Mouse (Mus musculus) MEL (cell line): ENCODE measurements around the gene Hectd4. TPM values are rescaled to one million over a fixed set of nuclear protein-coding genes. Genes with fewer than 3 reads are reported as not detected.

Source experiments
- DNase-seq: peaks from one replicate; pipeline ENCODE4 v3.0.0; 2011; ENCODE audit warnings: low read depth, low spot score
- H3K27ac ChIP-seq: 2 replicates; pipeline ENCODE4 v1.5.1; 2012; ENCODE audit warnings: low read depth, mild to moderate bottlenecking, control low read depth, low read length, moderate library complexity; ENCODE audit not compliant: control insufficient read depth
- H3K27me3 ChIP-seq, 2 experiments: fragments of 150-350 bp in 1 of 2; sonication (generic) in 1 of 2; 2 replicates each; pipeline ENCODE4 v1.6.1; 2012; ENCODE audit warnings: low read length in 2 of 2, mild to moderate bottlenecking in 2 of 2, improper control_type of control experiment in 1 of 2, moderate library complexity in 1 of 2; ENCODE audit not compliant: insufficient read depth in 2 of 2, control insufficient read depth in 1 of 2
- H3K36me3 ChIP-seq, 2 experiments: 2 replicates each; pipeline ENCODE4 v1.6.1; 2012 to 2014; ENCODE audit warnings: low read length in 2 of 2, improper control_type of control experiment in 1 of 2, inconsistent platforms in 1 of 2, mild to moderate bottlenecking in 1 of 2; ENCODE audit not compliant: insufficient read depth in 2 of 2, control insufficient read depth in 1 of 2
- H3K4me1 ChIP-seq, 2 experiments: fragments of 150-350 bp in 1 of 2; sonication (generic) in 1 of 2; 2 replicates each; pipeline ENCODE4 v1.6.1; 2012; ENCODE audit warnings: low read length in 2 of 2, improper control_type of control experiment in 1 of 2, mild to moderate bottlenecking in 1 of 2; ENCODE audit not compliant: insufficient read depth in 2 of 2, control insufficient read depth in 1 of 2
- H3K4me3 ChIP-seq, 2 experiments: fragments of 150-350 bp in 1 of 2; sonication (generic) in 1 of 2; 2 replicates each; pipeline ENCODE4 v1.5.1; 2012; ENCODE audit warnings: low read depth in 2 of 2, low read length in 2 of 2, mild to moderate bottlenecking in 2 of 2, moderate library complexity in 2 of 2, control low read depth in 1 of 2, improper control_type of control experiment in 1 of 2; ENCODE audit not compliant: control insufficient read depth in 1 of 2, insufficient read depth in 1 of 2
- H3K79me2 ChIP-seq: 2 replicates; pipeline ENCODE4 v1.6.1; 2012; ENCODE audit warnings: mild to moderate bottlenecking, low read length, moderate library complexity; ENCODE audit not compliant: control insufficient read depth, poor library complexity, insufficient read depth
- H3K9ac ChIP-seq: 2 replicates; pipeline ENCODE4 v1.6.1; 2012; ENCODE audit warnings: low read depth, mild to moderate bottlenecking, control low read depth, low read length, moderate library complexity; ENCODE audit not compliant: control insufficient read depth, poor library complexity, severe bottlenecking
- H3K9me3 ChIP-seq: fragments of 150-350 bp; sonication (generic); replicated peaks from 2 replicates; pipeline ENCODE4 v1.6.1; 2012; ENCODE audit warnings: mild to moderate bottlenecking, low read length, improper control_type of control experiment, moderate library complexity; ENCODE audit not compliant: insufficient read depth
- CHD1 ChIP-seq: IDR thresholded peaks from 2 replicates; pipeline ENCODE4 v1.6.1; 2012; ENCODE audit warnings: low read depth, mild to moderate bottlenecking, inconsistent platforms, low read length, improper control_type of control experiment
- CTCF ChIP-seq, 3 experiments: IDR thresholded peaks in 2 of 3; conservative IDR thresholded peaks in 1 of 3; 2 replicates each; pipeline ENCODE4 v1.5.1; 2011 to 2012; ENCODE audit warnings: low read length in 3 of 3, low read depth in 2 of 3, mild to moderate bottlenecking in 2 of 3, improper control_type of control experiment in 1 of 3, inconsistent platforms in 1 of 3, mixed read lengths in 1 of 3, moderate library complexity in 1 of 3; ENCODE audit not compliant: control insufficient read depth in 1 of 3, insufficient read depth in 1 of 3, poor library complexity in 1 of 3, severe bottlenecking in 1 of 3
- E2F4 ChIP-seq: IDR thresholded peaks from 2 replicates; pipeline ENCODE4 v1.6.1; 2011; ENCODE audit warnings: low read depth, low read length, improper control_type of control experiment, borderline replicate concordance
- GABPA ChIP-seq: IDR thresholded peaks from 2 replicates; pipeline ENCODE4 v1.6.1; 2012; ENCODE audit warnings: low read depth, mild to moderate bottlenecking, inconsistent platforms, low read length, improper control_type of control experiment, moderate library complexity
- GATA1 ChIP-seq: IDR thresholded peaks from 2 replicates; pipeline ENCODE4 v1.6.1; 2011; ENCODE audit warnings: low read depth, low read length, improper control_type of control experiment
- HCFC1 ChIP-seq: IDR thresholded peaks from 2 replicates; pipeline ENCODE4 v1.6.1; 2012; ENCODE audit warnings: low read depth, mild to moderate bottlenecking, inconsistent platforms, low read length, improper control_type of control experiment, moderate library complexity
- KAT2A ChIP-seq: conservative IDR thresholded peaks from 2 replicates; pipeline ENCODE4 v1.6.1; 2012; ENCODE audit warnings: low read depth, low read length, improper control_type of control experiment, inconsistent platforms
- MAFK ChIP-seq: IDR thresholded peaks from 2 replicates; pipeline ENCODE4 v1.6.1; 2011; ENCODE audit warnings: low read depth, mild to moderate bottlenecking, low read length, improper control_type of control experiment, borderline replicate concordance
- MAX ChIP-seq: IDR thresholded peaks from 2 replicates; pipeline ENCODE4 v1.6.1; 2011; ENCODE audit warnings: low read length, improper control_type of control experiment
- MAZ ChIP-seq: IDR thresholded peaks from 2 replicates; pipeline ENCODE4 v1.6.1; 2012; ENCODE audit warnings: low read depth, mild to moderate bottlenecking, inconsistent platforms, low read length, improper control_type of control experiment
- MEF2A ChIP-seq: IDR thresholded peaks from 2 replicates; pipeline ENCODE4 v1.6.1; 2014; ENCODE audit warnings: low read depth, mild to moderate bottlenecking, inconsistent platforms, low read length, improper control_type of control experiment; ENCODE audit not compliant: poor library complexity, insufficient replicate concordance, severe bottlenecking; ENCODE audit errors: extremely low read depth
- POLR2A ChIP-seq, 2 experiments: IDR thresholded peaks; 2 replicates each; pipeline ENCODE4 v1.6.1; 2011 to 2012; ENCODE audit warnings: low read length in 2 of 2, mild to moderate bottlenecking in 2 of 2, control low read depth in 1 of 2, improper control_type of control experiment in 1 of 2, low read depth in 1 of 2, moderate library complexity in 1 of 2; ENCODE audit not compliant: control insufficient read depth in 1 of 2, insufficient read depth in 1 of 2, poor library complexity in 1 of 2
- POLR2AphosphoS2 ChIP-seq: IDR thresholded peaks from 2 replicates; pipeline ENCODE4 v1.6.1; 2011; ENCODE audit warnings: low read length, improper control_type of control experiment
- POLR2AphosphoS5 ChIP-seq: IDR thresholded peaks from 2 replicates; pipeline ENCODE4 v1.6.1; 2012; ENCODE audit warnings: low read depth, borderline replicate concordance, mild to moderate bottlenecking, inconsistent platforms, low read length, moderate library complexity, mixed read lengths
- RCOR1 ChIP-seq: IDR thresholded peaks from 2 replicates; pipeline ENCODE4 v1.6.1; 2012; ENCODE audit warnings: low read depth, mild to moderate bottlenecking, inconsistent platforms, low read length, improper control_type of control experiment
- SIN3A ChIP-seq: IDR thresholded peaks from 2 replicates; pipeline ENCODE4 v1.6.1; 2012; ENCODE audit warnings: low read length, improper control_type of control experiment, inconsistent platforms
- SMC3 ChIP-seq: IDR thresholded peaks from 2 replicates; pipeline ENCODE4 v1.6.1; 2011; ENCODE audit warnings: low read depth, low read length, improper control_type of control experiment
- TAL1 ChIP-seq: IDR thresholded peaks from 2 replicates; pipeline ENCODE4 v1.6.1; 2012; ENCODE audit warnings: mild to moderate bottlenecking, inconsistent platforms, low read length, moderate library complexity, mixed read lengths
- TBP ChIP-seq: IDR thresholded peaks from 2 replicates; pipeline ENCODE4 v1.8.0; 2011; ENCODE audit warnings: low read depth, low read length, improper control_type of control experiment
- TCF12 ChIP-seq: IDR thresholded peaks from 2 replicates; pipeline ENCODE4 v1.6.1; 2014; ENCODE audit warnings: low read depth, mild to moderate bottlenecking, inconsistent platforms, low read length, improper control_type of control experiment, moderate library complexity
- USF2 ChIP-seq, 2 experiments: IDR thresholded peaks; 2 replicates each; pipeline ENCODE4 v1.6.1; 2011 to 2012; ENCODE audit warnings: improper control_type of control experiment in 2 of 2, low read length in 2 of 2, borderline replicate concordance in 1 of 2, inconsistent platforms in 1 of 2, low read depth in 1 of 2, mild to moderate bottlenecking in 1 of 2; ENCODE audit not compliant: insufficient read depth in 1 of 2
- ZMIZ1 ChIP-seq: IDR thresholded peaks from 2 replicates; pipeline ENCODE4 v1.6.1; 2012; ENCODE audit warnings: low read depth, mild to moderate bottlenecking, inconsistent platforms, low read length, improper control_type of control experiment, moderate library complexity
- ZNF384 ChIP-seq: IDR thresholded peaks from 2 replicates; pipeline ENCODE4 v1.6.1; 2012; ENCODE audit warnings: low read depth, mild to moderate bottlenecking, inconsistent platforms, low read length, improper control_type of control experiment
- polyA plus RNA-seq, 2 experiments: library from polyadenylated mRNA; stranded (reverse) in 1 of 2; unstranded in 1 of 2; fragments of >175 nt in 1 of 2; fragments of >200 nt in 1 of 2; gene quantifications; 2 replicates each; pipeline versions ENCODE4 v1.2.1 to v1.2.4; 2012; ENCODE audit warnings: low replicate concordance in 2 of 2, low read depth in 1 of 2; ENCODE audit not compliant: insufficient read length in 2 of 2, insufficient read depth in 1 of 2, missing spikeins in 1 of 2
- total RNA-seq: library from RNA; depleted of rRNA; stranded (reverse); fragments of 300-350 nt; gene quantifications from 2 replicates; pipeline ENCODE4 v1.2.3, GENCODE M21; 2012

Hectd4 gene
- total and polyA plus RNA-seq, 3 experiments, result 7.0 to 10.8 TPM; not detected in 1

DNA sequence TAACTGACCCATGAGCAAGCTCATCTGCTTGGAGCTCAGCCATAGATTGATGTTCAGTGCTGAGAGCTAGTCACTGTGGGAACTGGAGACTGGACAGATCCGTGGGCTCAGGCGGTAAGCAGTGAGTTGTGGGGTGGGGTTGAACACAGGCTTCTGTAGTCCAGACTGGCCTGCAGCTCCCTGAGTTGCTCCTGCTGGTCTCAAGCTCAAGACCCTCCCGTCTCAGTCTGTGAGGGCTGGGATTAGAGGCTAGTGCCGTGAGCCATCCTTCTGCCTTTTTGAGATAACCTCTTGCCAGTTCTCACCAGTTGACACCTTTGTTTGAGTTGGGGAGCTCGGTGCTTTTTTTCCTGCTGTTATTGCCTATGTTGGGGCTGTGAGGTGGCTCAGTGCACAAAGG is 180.8 kb downstream of the Hectd4 start:
- no peak for DNase-seq
- H3K27ac ChIP-seq, result no peak overlapping the region
- H3K36me3 ChIP-seq, result peaks cover 22 to 40% of the 10 kb centered on the region in 2 experiments
- TF ChIP-seq MAX (no peak), RCOR1 (no peak), CHD1 (no peak), CTCF (IDR thresholded peaks at IDR 0.05 in 2 of 3, conservative IDR thresholded peaks at IDR 0.05 in 1 of 3; ENCODE audit: control insufficient read depth in 1 of 3, insufficient read depth in 1 of 3, low read depth in 2 of 3, low read length in 3 of 3, poor library complexity in 1 of 3, severe bottlenecking in 1 of 3) (no peak), E2F4 (no peak), SMC3 (no peak), POLR2A (IDR thresholded peaks at IDR 0.05; ENCODE audit: control insufficient read depth in 1 of 2, insufficient read depth in 1 of 2, low read depth in 1 of 2, low read length in 2 of 2, poor library complexity in 1 of 2) (no peak), HCFC1 (no peak), ZMIZ1 (no peak)
- H3K9me3 ChIP-seq, result no peaks in the 10 kb centered on the region
- H3K4me1 ChIP-seq, result peaks cover 3 to 34% of the 10 kb centered on the region in 2 experiments
- peaks cover 82% of the 10 kb centered on the region for H3K79me2 ChIP-seq
- H3K9ac ChIP-seq, result no peak overlapping the region
- H3K4me3 ChIP-seq, result no peak overlapping the region
- no peaks in the 10 kb centered on the region for H3K27me3 ChIP-seq

DNA sequence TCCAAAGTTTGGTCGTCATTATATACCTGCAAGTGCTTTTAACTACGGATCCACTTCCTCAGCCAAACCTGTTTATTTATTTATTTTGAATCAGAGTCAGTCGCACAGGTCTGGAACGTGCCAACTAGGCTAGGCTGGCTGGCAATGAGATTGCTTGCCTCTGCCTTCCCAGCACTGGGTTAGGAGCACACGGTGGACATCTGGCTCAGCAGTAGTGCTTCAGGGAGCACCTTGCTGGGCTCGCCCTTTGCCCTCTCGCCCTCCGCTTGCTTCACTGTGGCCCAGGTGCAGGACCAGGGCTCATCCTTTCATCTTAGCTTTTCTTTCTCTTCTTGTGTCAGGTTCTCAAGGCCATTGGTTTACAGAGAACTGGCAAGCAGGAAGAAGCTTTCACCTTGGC is 187.8 kb downstream of the Hectd4 start:
- no peaks in the 10 kb centered on the region for H3K27me3 ChIP-seq
- H3K9ac ChIP-seq, result no peak overlapping the region
- no peak overlapping the region for H3K27ac ChIP-seq
- peaks cover 8 to 48% of the 10 kb centered on the region in 2 experiments for H3K36me3 ChIP-seq
- 0 out of 4 replicates have a peak, but pooled peaks cover 0 to 6% of the 10 kb centered on the region in 2 experiments for H3K4me1 ChIP-seq
- no peaks in the 10 kb centered on the region for H3K9me3 ChIP-seq
- TF ChIP-seq TBP, result no peak
- no peak for TF ChIP-seq ZMIZ1
- TF ChIP-seq MAFK, result no peak
- no peak for TF ChIP-seq GABPA
- TF ChIP-seq TAL1, result no peak
- TF ChIP-seq SIN3A, result no peak
- TF ChIP-seq GATA1, result no peak
- no peak for TF ChIP-seq MEF2A
- TF ChIP-seq HCFC1, result no peak
- TF ChIP-seq USF2 (IDR thresholded peaks at IDR 0.05; ENCODE audit: borderline replicate concordance in 1 of 2, insufficient read depth in 1 of 2, low read depth in 1 of 2, low read length in 2 of 2), result no peak
- no peak for TF ChIP-seq POLR2AphosphoS2
- TF ChIP-seq MAZ, result no peak
- TF ChIP-seq KAT2A, result no peak
- no peak for TF ChIP-seq POLR2A (IDR thresholded peaks at IDR 0.05; ENCODE audit: control insufficient read depth in 1 of 2, insufficient read depth in 1 of 2, low read depth in 1 of 2, low read length in 2 of 2, poor library complexity in 1 of 2)
- TF ChIP-seq SMC3, result no peak
- TF ChIP-seq ZNF384, result no peak
- TF ChIP-seq POLR2AphosphoS5, result no peak
- TF ChIP-seq TCF12, result no peak
- TF ChIP-seq, all 39 proteins: peak for 0
- Histone ChIP-seq H3K4me3 (no peak overlapping the region), H3K79me2 (peaks cover 64% of the 10 kb centered on the region)
- DNase-seq, result no peak
